Mouse (Mus musculus): ENCODE data around the gene Tnnc1.

The Tnnc1 gene

DNA sequence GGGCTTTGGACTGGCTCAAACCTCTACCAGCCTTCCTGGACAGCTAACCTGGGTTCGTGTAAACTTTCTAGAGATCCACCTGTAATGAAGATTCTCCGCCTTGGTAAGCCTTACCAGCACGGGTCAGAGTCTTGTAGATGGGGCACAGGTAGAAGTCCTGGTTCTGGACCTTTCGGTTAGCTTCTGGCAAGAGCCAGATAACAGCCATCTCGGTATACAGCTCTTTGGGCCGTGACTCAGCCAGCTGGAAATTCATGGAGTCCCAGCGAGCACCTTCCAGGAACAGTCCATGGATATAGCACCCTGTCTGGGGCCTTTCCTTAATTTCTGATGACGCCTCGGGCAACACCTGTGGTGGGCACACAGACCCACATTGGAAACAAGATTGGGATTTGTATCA lies 52.8 kb downstream of the Tnnc1 start:
- DNase-seq = no peak
